Mouse (Mus musculus) liver, embryonic 16.5 days (tissue): ENCODE data around the gene Il1rl1. TPM values are rescaled to one million over a fixed set of nuclear protein-coding genes. Genes with fewer than 3 reads are reported as not detected.

Experiments
- ATAC-seq: fragments of 200-750 bp; cut with Nextera tagmentation; 2 replicates; pipeline ENCODE4 v1.8.0; 2017; ENCODE audit warnings: low read depth, mild to moderate bottlenecking, moderate number of reproducible peaks, moderate library complexity
- H3K27ac ChIP-seq: fragments of 300-500 bp; sonication (generic); 2 replicates; pipeline ENCODE4 v1.5.1; 2014; ENCODE audit warnings: mild to moderate bottlenecking, low read length
- H3K27me3 ChIP-seq: fragments of 300-500 bp; sonication (generic); 2 replicates; pipeline ENCODE4 v1.6.1; 2014; ENCODE audit warnings: low read depth, low read length, mixed read lengths; ENCODE audit not compliant: control insufficient read depth, insufficient read depth
- H3K36me3 ChIP-seq: fragments of 300-500 bp; sonication (generic); 2 replicates; pipeline ENCODE4 v1.6.1; 2014; ENCODE audit warnings: mild to moderate bottlenecking; ENCODE audit not compliant: control insufficient read depth, insufficient read depth
- H3K4me1 ChIP-seq: fragments of 300-500 bp; sonication (generic); 2 replicates; pipeline ENCODE4 v1.6.1; 2014; ENCODE audit warnings: low read depth, low read length, mixed read lengths; ENCODE audit not compliant: control insufficient read depth
- H3K4me2 ChIP-seq: fragments of 300-500 bp; sonication (generic); 2 replicates; pipeline ENCODE4 v1.6.1; 2014; ENCODE audit warnings: low read depth, low read length, mixed read lengths
- H3K4me3 ChIP-seq: fragments of 300-500 bp; sonication (generic); 2 replicates; pipeline ENCODE4 v1.5.1; 2014; ENCODE audit warnings: low read depth, mild to moderate bottlenecking, low read length
- H3K9ac ChIP-seq: fragments of 300-500 bp; sonication (generic); 2 replicates; pipeline ENCODE4 v1.6.1; 2014; ENCODE audit warnings: low read depth, low read length
- H3K9me3 ChIP-seq: fragments of 300-500 bp; sonication (generic); replicated peaks from 2 replicates; pipeline ENCODE4 v1.6.1; 2016; ENCODE audit warnings: low read length; ENCODE audit not compliant: control insufficient read depth
- WGBS: fragments of 180-500 bp; shearing (Covaris S2); extraction: QIAGEN DNeasy Blood & Tissue Kit; methylation state at CpG from one replicate; pipeline ENCODE4 v1.1.7; 2014; ENCODE audit not compliant: insufficient replicate concordance; 5-methylcytosine and 5-hydroxymethylcytosine counted together
- polyA plus RNA-seq: library from polyadenylated mRNA; unstranded; fragments of >200 nt; fragmentation: Nextera tagmentation; extraction: Ambion mirVana; gene quantifications from 2 replicates; pipeline ENCODE4 v1.2.1, GENCODE M21; 2015

The Il1rl1 gene
- polyA plus RNA-seq, 1 experiment from 2014 or later = 5.3 TPM

DNA sequence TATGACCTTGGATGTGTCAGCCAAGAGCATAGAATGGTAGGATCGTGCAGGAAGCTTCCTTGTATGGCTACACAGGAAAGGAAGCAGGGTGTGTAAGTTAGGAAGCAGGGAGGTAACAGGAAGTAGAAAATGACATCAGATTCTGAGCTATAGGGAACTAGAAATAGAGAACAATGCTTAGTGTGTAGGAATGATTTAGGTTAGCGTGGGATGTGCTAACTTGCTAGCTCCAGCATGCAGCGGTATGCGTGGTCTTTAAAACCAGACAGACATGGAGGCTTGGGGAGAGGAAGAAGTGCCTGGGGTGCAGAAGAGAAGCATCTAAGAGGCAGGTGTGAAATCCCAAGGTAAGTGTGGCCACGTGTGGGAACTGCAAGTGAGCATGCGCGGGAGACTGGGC lies 24.7 kb upstream of the Il1rl1 start:
- no peak overlapping the region for H3K4me3 ChIP-seq

DNA sequence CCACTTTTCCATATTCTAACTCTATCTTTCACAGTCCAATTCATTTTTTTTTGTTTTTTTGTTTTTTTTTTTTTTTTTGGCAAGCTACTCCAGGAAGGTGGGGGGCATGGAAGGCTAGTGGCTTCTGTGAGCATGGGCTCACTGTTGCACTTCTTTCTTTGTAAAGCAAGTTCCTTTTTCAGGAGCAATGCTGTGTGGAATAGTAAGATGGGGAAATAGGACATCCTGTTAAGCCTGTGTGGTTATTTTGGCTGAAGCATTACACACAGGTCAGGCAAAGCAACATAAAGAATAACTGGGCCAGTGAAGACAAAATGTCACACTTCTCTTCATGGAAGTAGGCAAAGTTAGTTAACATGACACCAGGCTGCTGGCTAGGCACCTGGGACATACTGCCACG lies 19.5 kb upstream of the Il1rl1 start:
- no peak for ATAC-seq
- Histone ChIP-seq H3K4me2 (no peak overlapping the region), H3K27ac (no peak overlapping the region), H3K9me3 (no peaks in the 10 kb centered on the region), H3K36me3 (no peaks in the 10 kb centered on the region), H3K4me1 (no peaks in the 10 kb centered on the region; the same call in 1 of the 2 replicates), H3K9ac (no peak overlapping the region), H3K27me3 (no peaks in the 10 kb centered on the region), H3K4me3 (no peak overlapping the region)
- 44% methylated on average over 1 of the region's 1 CpGs for WGBS

More for the DNA sequence above, 24.7 kb upstream of the Il1rl1 start:
- ATAC-seq = no peak
- no peak overlapping the region for H3K9ac ChIP-seq
- 55% methylated on average over 7 of the region's 7 CpGs for WGBS
- H3K36me3 ChIP-seq = no peaks in the 10 kb centered on the region
- H3K27me3 ChIP-seq = no peaks in the 10 kb centered on the region
- H3K4me1 ChIP-seq = no peaks in the 10 kb centered on the region; the same call in 1 of the 2 replicates
- H3K9me3 ChIP-seq = no peaks in the 10 kb centered on the region
- H3K4me2 ChIP-seq = no peak overlapping the region
- no peak overlapping the region; the same call in 1 of the 2 replicates for H3K27ac ChIP-seq

DNA sequence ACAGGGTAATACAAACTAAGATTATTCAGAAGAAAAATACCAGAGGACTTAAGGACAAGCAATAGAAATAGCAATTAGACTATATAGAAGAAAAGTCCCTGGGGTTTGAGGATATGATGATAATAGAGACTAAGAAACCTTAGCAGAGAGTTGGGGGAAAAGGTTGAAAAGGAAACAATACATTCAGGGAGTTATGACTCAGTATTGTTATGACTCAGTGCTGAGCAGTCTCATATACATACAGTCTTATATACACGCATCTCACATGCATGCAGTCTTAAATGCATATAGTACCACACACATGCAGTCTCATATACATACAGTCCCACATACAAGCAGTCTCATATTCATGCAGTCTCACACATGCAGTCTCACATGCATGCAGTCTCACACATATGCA lies 16.3 kb upstream of the Il1rl1 start:
- Histone ChIP-seq H3K27ac (no peak overlapping the region), H3K4me3 (no peak overlapping the region), H3K4me2 (no peak overlapping the region), H3K9ac (no peak overlapping the region), H3K36me3 (no peaks in the 10 kb centered on the region), H3K27me3 (no peaks in the 10 kb centered on the region), H3K9me3 (no peaks in the 10 kb centered on the region), H3K4me1 (peaks cover 4% of the 10 kb centered on the region)
- ATAC-seq = no peak
- WGBS = 78% methylated on average over 1 of the region's 1 CpGs

DNA sequence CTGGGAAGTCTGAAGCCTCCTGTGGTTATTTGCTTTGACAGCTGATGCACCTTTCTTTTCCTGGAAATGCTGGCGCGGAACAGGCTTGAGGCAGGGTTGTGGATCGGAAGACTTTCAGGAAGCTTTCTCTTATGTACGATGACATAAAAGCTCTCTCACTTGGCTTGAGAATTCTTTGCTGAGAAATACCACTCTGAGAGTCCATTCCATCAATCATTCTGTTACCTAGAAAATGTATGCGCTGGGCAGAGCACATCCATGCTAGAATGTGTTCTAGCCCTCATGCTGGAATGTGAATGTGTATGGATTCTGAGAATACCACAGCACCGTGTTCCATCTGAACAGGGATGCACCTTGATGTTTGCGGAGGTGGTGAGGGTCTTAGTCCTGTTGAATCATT lies 15.1 kb upstream of the Il1rl1 start:
- no peaks in the 10 kb centered on the region for H3K36me3 ChIP-seq
- H3K27ac ChIP-seq = no peak overlapping the region
- no peak overlapping the region for H3K4me3 ChIP-seq
- WGBS = 72% methylated on average over 7 of the region's 7 CpGs
- peaks cover 10% of the 10 kb centered on the region for H3K4me1 ChIP-seq
- no peaks in the 10 kb centered on the region for H3K27me3 ChIP-seq
- H3K9me3 ChIP-seq = no peaks in the 10 kb centered on the region
- H3K9ac ChIP-seq = no peak overlapping the region
- no peak for ATAC-seq
- H3K4me2 ChIP-seq = no peak overlapping the region

DNA sequence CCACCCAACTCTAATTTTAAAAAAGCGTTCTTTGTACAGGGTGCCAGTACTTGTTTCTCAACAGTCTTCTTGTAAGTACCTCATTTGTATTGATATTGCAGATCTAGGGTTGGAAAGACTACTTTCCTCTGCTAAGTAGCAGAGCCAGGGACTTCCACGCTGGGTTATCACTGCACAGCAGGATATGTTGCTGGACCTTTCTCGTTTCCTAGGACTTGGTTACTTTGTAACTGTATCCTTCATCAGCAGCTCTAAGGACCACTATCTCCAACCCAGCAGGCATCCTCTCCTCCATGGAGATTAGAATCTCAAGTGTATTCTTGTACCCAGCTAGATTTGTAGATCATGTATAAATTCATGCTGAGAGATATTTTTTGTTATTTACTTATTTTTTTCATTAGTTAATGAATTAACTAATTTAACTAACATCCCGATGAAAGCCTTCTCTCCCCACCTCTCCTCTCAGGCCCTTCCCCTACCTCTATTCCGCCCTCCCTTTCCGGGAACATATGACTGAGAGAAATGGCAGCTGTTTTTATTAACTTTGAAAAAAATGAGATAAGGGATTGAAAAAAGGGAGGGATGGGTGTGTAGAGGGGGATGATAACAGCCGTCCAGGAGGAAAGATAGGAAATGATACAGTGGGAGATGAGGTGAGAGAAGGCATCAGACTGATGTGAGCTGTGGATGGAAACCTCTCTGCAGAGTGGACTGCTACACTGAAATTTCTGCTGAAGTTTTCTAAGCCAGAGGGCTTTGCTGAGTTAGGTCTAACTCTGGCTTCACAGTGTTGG lies 14.3 kb upstream of the Il1rl1 start:
- Histone ChIP-seq H3K27me3 (no peaks in the 10 kb centered on the region), H3K4me2 (no peak overlapping the region), H3K4me3 (no peak overlapping the region), H3K9ac (no peak overlapping the region), H3K9me3 (no peaks in the 10 kb centered on the region), H3K27ac (no peak overlapping the region), H3K4me1 (peaks cover 10% of the 10 kb centered on the region), H3K36me3 (no peaks in the 10 kb centered on the region)
- peak; percentile 32; the same call in 1 of the 2 replicates for ATAC-seq
- 42% methylated on average over 7 of the region's 7 CpGs for WGBS

DNA sequence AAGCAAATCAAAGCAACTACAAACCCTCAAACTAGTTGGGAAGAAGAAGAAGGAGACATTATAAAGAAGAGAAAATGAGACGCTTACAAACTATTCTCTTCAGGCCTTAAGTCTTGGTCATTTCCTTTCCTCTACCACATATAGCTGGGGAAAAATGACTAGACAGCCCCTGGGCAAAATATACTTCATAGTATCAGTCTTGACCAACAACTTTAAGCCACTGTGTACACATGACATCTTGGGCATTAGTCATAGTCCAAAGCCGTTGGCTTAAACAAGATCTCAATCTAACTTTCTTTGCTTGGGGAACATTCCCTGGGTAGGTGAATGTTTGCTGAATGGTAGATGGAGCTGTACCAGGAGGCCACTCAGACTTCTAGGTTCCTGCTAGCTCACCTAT lies 12.3 kb upstream of the Il1rl1 start:
- Histone ChIP-seq H3K4me1 (peaks cover 10% of the 10 kb centered on the region), H3K9me3 (no peaks in the 10 kb centered on the region), H3K36me3 (no peaks in the 10 kb centered on the region), H3K27me3 (no peaks in the 10 kb centered on the region), H3K9ac (no peak overlapping the region), H3K4me3 (no peak overlapping the region), H3K4me2 (no peak overlapping the region), H3K27ac (no peak overlapping the region)
- ATAC-seq = no peak
- WGBS = 68% methylated on average over 2 of the region's 2 CpGs

DNA sequence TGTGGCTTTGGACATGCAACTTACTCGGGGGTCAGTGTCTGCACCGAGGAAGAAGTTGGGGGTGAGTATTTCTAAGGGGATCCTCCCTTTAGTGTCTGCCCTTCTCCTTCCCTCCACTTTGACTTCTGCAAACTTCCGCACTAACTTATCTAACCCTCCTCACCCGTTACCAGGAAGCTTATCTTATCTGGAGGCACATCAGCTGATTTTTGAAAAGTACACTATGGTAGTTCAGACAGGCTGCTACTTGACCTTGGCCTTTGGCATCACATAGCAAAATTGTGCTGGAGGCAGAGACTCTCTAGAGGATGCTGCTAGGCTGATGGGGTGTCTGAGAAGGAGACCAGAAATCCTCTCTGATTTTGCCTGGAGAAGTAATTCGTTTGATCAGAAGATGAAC lies 10.9 kb upstream of the Il1rl1 start:
- H3K9me3 ChIP-seq = no peaks in the 10 kb centered on the region
- 10% methylated on average over 5 of the region's 5 CpGs for WGBS
- H3K27me3 ChIP-seq = no peaks in the 10 kb centered on the region
- 0 out of 2 replicates have a peak, but pooled peaks have one; percentile 13 for ATAC-seq
- H3K4me2 ChIP-seq = no peak overlapping the region
- no peaks in the 10 kb centered on the region for H3K36me3 ChIP-seq
- no peak overlapping the region for H3K27ac ChIP-seq
- peaks cover 10% of the 10 kb centered on the region for H3K4me1 ChIP-seq
- H3K4me3 ChIP-seq = no peak overlapping the region
- H3K9ac ChIP-seq = no peak overlapping the region

DNA sequence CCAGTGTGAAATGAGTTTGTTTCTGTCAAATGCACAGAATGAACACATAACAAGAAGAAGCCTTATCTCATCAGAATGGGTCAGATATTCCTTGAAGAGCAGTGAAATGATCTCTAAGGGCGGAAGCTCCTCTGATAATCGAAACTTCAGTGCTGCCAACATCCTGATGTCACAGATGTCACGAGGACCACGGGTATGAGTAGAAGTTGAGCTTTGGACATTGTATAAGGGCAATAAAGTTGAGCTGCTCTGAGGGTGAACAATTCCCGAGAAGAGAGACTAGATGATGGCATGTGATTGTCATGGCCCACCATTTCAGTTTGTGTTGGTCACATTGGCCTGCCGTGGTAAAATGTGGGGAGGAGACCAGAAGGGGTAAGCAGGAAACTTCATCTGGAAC lies 5.5 kb upstream of the Il1rl1 start:
- no peak for ATAC-seq
- H3K9ac ChIP-seq = no peak overlapping the region
- no peak overlapping the region for H3K4me3 ChIP-seq
- H3K27me3 ChIP-seq = no peaks in the 10 kb centered on the region
- H3K9me3 ChIP-seq = no peaks in the 10 kb centered on the region
- no peaks in the 10 kb centered on the region for H3K36me3 ChIP-seq
- H3K27ac ChIP-seq = no peak overlapping the region
- no peak overlapping the region for H3K4me2 ChIP-seq
- peaks cover 4% of the 10 kb centered on the region for H3K4me1 ChIP-seq
- 52% methylated on average over 6 of the region's 6 CpGs for WGBS

DNA sequence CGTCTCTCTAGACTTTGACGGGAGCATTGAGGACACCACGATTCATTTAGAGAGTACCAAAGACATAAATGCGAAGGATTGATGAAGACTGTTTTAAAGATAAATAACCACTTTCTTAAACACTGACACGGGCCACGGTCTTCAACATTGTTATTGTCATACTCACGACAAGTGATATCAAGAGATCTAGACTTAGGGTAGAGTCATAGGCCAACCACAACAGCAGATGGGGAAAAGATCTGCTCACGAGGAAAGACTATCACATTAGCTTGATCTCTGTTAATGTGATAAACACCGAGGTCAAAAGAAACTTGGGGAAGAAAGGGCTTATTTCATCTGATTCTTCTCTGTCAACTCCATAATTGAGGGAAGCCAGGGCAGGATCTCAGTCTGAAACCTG lies 2.1 kb upstream of the Il1rl1 start:
- Histone ChIP-seq H3K36me3 (no peaks in the 10 kb centered on the region), H3K4me1 (peaks cover 13% of the 10 kb centered on the region)

More for the DNA sequence above, 2.1 kb upstream of the Il1rl1 start:
- Histone ChIP-seq H3K27ac (no peak overlapping the region), H3K9ac (no peak overlapping the region), H3K27me3 (no peaks in the 10 kb centered on the region), H3K4me3 (no peak overlapping the region), H3K9me3 (no peaks in the 10 kb centered on the region), H3K4me2 (no peak overlapping the region)
- 50% methylated on average over 9 of the region's 9 CpGs for WGBS
- no peak for ATAC-seq
